Mouse (Mus musculus): ENCODE data around the gene Pkd1l2.

DNA sequence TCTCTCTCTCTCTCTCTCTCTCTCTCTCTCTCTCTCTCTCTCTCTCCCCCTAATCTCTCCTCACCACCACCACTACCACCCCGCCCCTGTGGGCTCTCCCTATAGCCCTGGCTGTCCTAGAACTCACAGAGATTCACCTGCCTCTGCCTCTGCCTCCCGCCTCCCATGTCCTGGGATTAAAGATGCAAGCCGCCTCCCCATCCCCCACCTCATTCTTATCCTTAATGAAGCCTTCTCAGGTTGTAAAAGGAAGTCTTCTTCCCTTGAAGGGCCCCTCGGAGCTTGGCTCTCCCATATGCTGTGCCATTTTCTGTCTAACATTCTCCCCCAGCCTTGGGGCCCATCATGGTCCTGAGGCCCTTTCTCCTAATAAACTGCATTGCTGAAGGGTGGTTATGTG, 66.6 kb downstream of the Pkd1l2 start:
- TF ChIP-seq POLR2A (IDR thresholded peaks at IDR 0.05; ENCODE audit: low read depth, low read length) (no peak), CTCF (IDR thresholded peaks at IDR 0.05; ENCODE audit: borderline replicate concordance, insufficient read depth, low read length) (no peak)
